Mouse (Mus musculus) liver, embryonic 14.5 days (tissue): ENCODE results near the gene BC053393.

Experiments used
- CTCF ChIP-seq: IDR thresholded peaks from 2 replicates; pipeline ENCODE4 v1.5.1; 2016; ENCODE audit warnings: antibody characterized with exemption, low read depth, control low read depth
- EP300 ChIP-seq: IDR thresholded peaks from 2 replicates; pipeline ENCODE4 v1.6.1; 2016; ENCODE audit warnings: antibody characterized with exemption, low read depth

GRCm38 (mm10) chr11:46578771-46579281 lies 7.5 kb downstream of the BC053393 start:
- TF ChIP-seq CTCF = no peak
- no peak for TF ChIP-seq EP300
